Mouse (Mus musculus): ENCODE results near the gene Gm17349. TPM values are rescaled to one million over a fixed set of nuclear protein-coding genes. Genes with fewer than 3 reads are reported as not detected.

Gm17349 gene
- not detected in 2 replicates for polyA plus RNA-seq (2015; fragmentation: Nextera tagmentation; extraction: Ambion mirVana)

DNA sequence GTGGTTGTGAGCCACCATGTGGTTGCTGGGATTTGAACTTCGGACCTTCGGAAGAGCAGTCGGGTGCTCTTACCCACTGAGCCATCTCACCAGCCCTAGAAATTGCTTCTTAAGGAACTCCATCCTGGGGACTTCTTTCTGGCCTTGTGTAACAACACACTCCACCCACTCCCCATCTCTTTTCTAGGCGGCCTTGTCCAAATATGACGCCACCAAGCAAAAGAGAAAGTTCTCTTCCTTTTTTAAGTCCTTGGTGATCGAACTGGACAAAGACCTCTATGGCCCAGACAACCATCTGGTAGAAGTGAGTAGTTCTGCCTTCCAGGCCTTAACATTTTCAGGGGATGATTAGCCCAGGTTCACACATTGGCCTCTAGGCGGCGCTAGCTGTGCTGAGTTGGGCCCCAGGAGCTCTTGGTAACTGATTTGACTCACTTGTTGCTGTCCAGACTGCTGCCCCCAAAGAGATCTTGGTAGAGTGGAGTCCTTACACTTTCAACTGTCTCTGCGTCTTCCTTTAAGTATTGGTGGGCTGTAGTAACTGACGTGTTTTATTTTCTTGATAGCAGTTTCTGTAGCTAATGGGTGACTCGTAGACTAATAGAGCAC is at the start of gene Gm17349:
Gene Gm17349 (minus strand): TSS at position 51 of the 609 bp plus-strand sequence.
- Histone ChIP-seq H3K36me3 (peaks cover 49% of the 10 kb centered on the region), H3K9me3 (replicated peaks) (no peaks in the 10 kb centered on the region), H3K27ac (peak within 1 kb of the TSS; percentile 100), H3K4me2 (peak within 1 kb of the TSS; percentile 77), H3K9ac (peak within 1 kb of the TSS; percentile 44), H3K4me1 (replicated peaks) (peaks cover 49% of the 10 kb centered on the region), H3K27me3 (no peaks in the 10 kb centered on the region), H3K4me3 (peak within 1 kb of the TSS; percentile 32)
- no peak for ATAC-seq (replicated peaks; ENCODE audit: insufficient number of reproducible peaks, insufficient read depth, low FRiP score, low read depth)
- 68% methylated on average over 11 of the region's 11 CpGs for WGBS

DNA sequence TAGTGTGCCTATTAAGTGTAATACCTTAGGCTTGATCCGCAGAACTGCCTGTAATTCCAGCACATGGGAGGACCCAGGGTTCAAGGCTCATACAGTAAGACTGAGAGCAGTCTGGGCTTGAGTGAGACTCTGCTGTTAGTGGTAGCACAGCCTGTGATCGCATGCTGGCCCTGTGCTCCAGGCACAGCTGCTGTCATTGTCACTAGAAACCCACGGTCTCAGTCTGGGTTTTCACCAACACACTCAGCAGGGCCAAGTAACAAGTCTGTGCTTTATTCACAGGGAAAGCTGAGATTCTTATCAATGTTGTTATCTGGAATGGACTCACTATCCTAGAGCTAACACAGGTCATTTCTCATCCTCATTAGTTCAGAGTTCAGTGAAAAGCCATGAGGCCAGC is 48.9 kb upstream of the Gm17349 start:
- no peak overlapping the region for H3K4me2 ChIP-seq
- H3K9ac ChIP-seq: no peak overlapping the region
- peaks cover 7% of the 10 kb centered on the region; the same call in 1 of the 2 replicates for H3K36me3 ChIP-seq
- H3K4me1 ChIP-seq (replicated peaks): no peaks in the 10 kb centered on the region
- ATAC-seq (replicated peaks; ENCODE audit: insufficient number of reproducible peaks, insufficient read depth, low FRiP score, low read depth): no peak
- H3K9me3 ChIP-seq (replicated peaks): no peaks in the 10 kb centered on the region
- no peaks in the 10 kb centered on the region for H3K27me3 ChIP-seq
- no peak overlapping the region for H3K4me3 ChIP-seq
- H3K27ac ChIP-seq: no peak overlapping the region
- WGBS: 66% methylated on average over 3 of the region's 3 CpGs

DNA sequence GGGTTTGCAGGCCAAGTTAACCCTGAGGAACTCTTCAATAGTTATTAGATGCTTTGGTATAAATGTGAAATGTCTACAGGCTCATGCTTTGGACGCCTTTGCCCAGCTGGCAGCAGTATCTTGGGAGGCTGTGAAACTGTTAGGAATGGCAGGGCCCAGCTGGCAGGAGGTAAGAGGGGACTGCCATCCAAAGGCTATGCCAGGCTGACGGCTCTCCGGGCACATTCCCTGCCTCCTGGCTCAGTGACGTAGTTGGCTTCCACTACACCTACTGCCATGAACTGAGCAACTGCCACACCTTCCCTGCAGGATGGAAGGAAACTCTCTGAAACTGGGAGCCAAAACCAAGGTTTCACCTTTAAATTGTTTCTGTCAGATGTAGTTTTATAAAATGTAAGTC is 34.9 kb upstream of the Gm17349 start:
- Histone ChIP-seq H3K4me1 (replicated peaks) (no peaks in the 10 kb centered on the region), H3K4me3 (no peak overlapping the region), H3K27ac (no peak overlapping the region), H3K4me2 (no peak overlapping the region), H3K9me3 (replicated peaks) (no peaks in the 10 kb centered on the region), H3K9ac (no peak overlapping the region), H3K36me3 (peaks cover 54% of the 10 kb centered on the region), H3K27me3 (no peaks in the 10 kb centered on the region)
- 88% methylated on average over 4 of the region's 4 CpGs for WGBS
- no peak for ATAC-seq (replicated peaks; ENCODE audit: insufficient number of reproducible peaks, insufficient read depth, low FRiP score, low read depth)

DNA sequence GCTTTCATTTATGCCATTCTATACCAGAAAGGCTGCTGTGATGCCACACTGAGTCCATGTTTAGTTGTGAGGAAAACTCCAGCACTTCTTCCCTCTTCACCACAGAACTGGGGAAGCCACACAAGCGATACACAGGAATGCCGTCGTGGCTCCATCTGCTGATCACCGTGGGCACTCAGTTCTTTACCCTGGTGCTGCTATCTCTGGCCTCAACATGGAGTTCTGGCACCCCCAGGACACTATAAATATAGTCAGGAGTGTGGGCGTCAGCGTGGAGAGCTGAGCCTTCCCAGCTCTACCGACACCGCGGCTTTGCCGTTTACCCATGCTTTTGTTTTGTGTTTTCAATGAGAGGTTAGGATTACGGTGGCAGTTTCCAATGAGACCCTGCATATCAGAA is 31.4 kb upstream of the Gm17349 start:
- Histone ChIP-seq H3K4me1 (replicated peaks) (no peaks in the 10 kb centered on the region), H3K4me2 (no peak overlapping the region), H3K36me3 (peaks cover 58% of the 10 kb centered on the region), H3K27ac (no peak overlapping the region), H3K27me3 (no peaks in the 10 kb centered on the region), H3K4me3 (no peak overlapping the region), H3K9ac (no peak overlapping the region), H3K9me3 (replicated peaks) (no peaks in the 10 kb centered on the region)
- no peak for ATAC-seq (replicated peaks; ENCODE audit: insufficient number of reproducible peaks, insufficient read depth, low FRiP score, low read depth)
- 72% methylated on average over 11 of the region's 11 CpGs for WGBS

DNA sequence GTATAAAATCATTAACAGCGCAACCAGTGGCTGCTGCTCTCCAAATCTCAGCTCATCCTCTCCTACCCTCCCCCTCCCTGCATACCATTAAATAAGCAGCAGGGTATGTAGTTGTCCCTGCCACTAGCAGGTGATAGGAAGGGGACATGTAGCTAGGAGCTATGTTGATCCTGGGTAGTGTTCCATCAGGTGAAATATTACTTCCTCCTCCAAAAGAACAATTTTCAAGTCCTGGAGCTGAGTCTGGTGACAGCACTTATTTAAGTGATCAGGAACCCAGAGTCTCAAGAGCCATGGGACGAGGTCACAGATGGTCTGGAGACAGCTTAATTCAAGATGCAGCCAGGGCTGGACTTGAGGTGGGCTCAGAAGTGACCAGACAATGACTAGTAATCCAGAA is 30.3 kb upstream of the Gm17349 start:
- peaks cover 52% of the 10 kb centered on the region for H3K36me3 ChIP-seq
- no peaks in the 10 kb centered on the region for H3K27me3 ChIP-seq
- WGBS: 84% methylated on average over 2 of the region's 2 CpGs
- no peaks in the 10 kb centered on the region for H3K4me1 ChIP-seq (replicated peaks)
- H3K9me3 ChIP-seq (replicated peaks): no peaks in the 10 kb centered on the region
- H3K27ac ChIP-seq: no peak overlapping the region
- ATAC-seq (replicated peaks; ENCODE audit: insufficient number of reproducible peaks, insufficient read depth, low FRiP score, low read depth): no peak
- no peak overlapping the region for H3K9ac ChIP-seq
- no peak overlapping the region for H3K4me3 ChIP-seq
- H3K4me2 ChIP-seq: no peak overlapping the region

DNA sequence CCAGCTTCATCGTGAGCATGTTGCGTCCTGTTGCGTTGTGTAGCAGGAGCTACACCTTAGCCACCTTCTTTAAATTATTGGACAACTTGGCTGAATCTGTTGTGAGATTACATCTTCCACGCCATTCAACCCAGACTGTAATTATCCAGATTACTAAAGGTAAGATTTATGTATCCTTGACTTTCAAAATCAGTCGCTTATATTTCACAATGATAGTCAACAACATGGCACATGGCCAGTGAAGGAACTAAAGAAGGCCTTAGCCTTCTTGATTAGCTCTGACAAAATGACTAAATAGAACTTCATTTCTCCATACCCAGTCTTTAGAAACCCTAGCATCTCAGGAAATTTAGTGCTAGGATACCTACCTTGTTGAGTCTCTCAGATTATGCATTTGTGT is 27.9 kb upstream of the Gm17349 start:
- Histone ChIP-seq H3K36me3 (peaks cover 48% of the 10 kb centered on the region), H3K27ac (no peak overlapping the region), H3K27me3 (no peaks in the 10 kb centered on the region), H3K4me3 (no peak overlapping the region), H3K4me1 (replicated peaks) (no peaks in the 10 kb centered on the region), H3K9me3 (replicated peaks) (0 out of 2 replicates have a peak, but pooled peaks cover 4% of the 10 kb centered on the region), H3K9ac (no peak overlapping the region), H3K4me2 (no peak overlapping the region)
- WGBS: 95% methylated on average over 5 of the region's 5 CpGs
- ATAC-seq (replicated peaks; ENCODE audit: insufficient number of reproducible peaks, insufficient read depth, low FRiP score, low read depth): no peak

DNA sequence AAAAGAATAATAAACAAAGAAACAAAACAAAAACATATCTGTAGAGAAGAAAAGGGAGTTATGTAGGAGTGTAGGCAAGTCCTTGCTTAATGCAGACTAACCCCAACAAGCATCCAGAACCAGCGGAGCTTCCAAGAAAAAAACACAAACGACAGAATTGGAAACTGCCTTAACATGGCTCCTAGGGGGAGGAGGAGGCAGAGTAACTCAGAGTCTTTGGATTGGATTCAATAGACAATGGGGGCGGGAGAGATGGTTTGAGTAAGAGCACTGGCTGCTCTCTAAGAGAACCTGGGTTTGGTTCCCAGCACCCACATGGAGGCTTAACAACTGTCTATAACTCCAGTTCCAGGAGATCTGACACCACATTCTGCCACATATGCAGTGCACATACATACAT is 26.4 kb upstream of the Gm17349 start:
- Histone ChIP-seq H3K4me3 (no peak overlapping the region), H3K4me1 (replicated peaks) (peaks cover 2% of the 10 kb centered on the region), H3K4me2 (no peak overlapping the region), H3K27me3 (no peaks in the 10 kb centered on the region), H3K9ac (no peak overlapping the region), H3K27ac (no peak overlapping the region), H3K9me3 (replicated peaks) (0 out of 2 replicates have a peak, but pooled peaks cover 4% of the 10 kb centered on the region), H3K36me3 (peaks cover 45% of the 10 kb centered on the region)
- ATAC-seq (replicated peaks; ENCODE audit: insufficient number of reproducible peaks, insufficient read depth, low FRiP score, low read depth): no peak
- 88% methylated on average over 3 of the region's 3 CpGs for WGBS

DNA sequence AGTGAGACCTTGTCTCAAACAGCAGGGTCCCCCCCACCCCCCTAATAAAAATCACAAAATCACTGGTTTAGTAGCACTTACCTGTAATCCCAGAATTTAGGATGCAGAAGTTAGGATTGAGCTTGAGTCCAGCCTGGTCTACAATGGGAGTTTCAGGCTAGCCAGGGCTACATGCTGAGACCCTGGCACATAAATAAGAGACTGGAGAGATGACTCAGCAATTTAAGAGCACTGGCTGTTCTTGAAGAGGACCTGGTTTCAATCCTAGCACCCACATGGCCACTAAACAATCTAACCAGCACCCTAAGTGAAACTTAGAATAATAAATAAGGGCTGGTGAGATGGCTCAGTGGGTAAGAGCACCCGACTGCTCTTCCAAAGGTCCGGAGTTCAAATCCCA is 25.9 kb upstream of the Gm17349 start:
- H3K4me1 ChIP-seq (replicated peaks): peaks cover 7% of the 10 kb centered on the region
- H3K9me3 ChIP-seq (replicated peaks): 0 out of 2 replicates have a peak, but pooled peaks cover 4% of the 10 kb centered on the region
- no peak for ATAC-seq (replicated peaks; ENCODE audit: insufficient number of reproducible peaks, insufficient read depth, low FRiP score, low read depth)
- H3K4me3 ChIP-seq: no peak overlapping the region
- WGBS: 89% methylated on average over 2 of the region's 2 CpGs
- H3K9ac ChIP-seq: no peak overlapping the region
- H3K27me3 ChIP-seq: no peaks in the 10 kb centered on the region
- peaks cover 42% of the 10 kb centered on the region for H3K36me3 ChIP-seq
- H3K4me2 ChIP-seq: no peak overlapping the region
- H3K27ac ChIP-seq: no peak overlapping the region

DNA sequence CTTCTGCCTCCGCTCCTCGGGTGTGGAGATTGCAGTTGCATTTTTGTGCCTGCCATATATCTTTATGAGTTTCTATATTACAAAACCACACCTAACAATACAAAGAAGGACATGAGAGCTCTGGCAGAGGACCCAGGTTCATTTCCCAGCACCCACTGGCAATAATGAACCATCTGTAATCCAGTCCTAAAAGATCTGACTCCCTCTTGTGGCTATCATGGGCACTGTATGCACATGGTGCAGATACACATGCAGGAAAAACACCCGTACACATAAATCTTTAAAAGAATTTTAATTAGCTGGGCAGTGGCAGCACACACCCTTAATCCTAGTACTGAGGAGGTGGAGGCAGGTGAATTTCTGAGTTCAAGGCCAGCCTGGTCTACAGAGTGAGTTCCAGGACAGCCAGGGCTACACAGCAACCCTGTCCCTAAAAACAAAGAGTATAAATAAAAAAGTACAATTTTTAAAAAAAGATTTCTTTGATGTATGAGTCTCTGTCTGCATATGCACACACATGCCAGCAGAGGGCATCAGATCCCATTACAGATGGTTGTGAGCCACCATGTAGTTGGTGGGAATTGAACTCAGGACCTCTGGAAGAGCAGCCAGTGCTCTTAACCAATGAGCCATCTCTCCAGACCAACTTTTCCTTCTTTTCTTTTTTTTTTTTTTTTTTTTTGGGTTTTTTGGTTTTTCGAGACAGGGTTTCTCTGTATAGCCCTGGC is 23.9 kb upstream of the Gm17349 start:
- WGBS: 91% methylated on average over 4 of the region's 4 CpGs
- H3K4me1 ChIP-seq (replicated peaks): peaks cover 15% of the 10 kb centered on the region
- no peak overlapping the region for H3K9ac ChIP-seq
- no peaks in the 10 kb centered on the region for H3K27me3 ChIP-seq
- no peak overlapping the region for H3K4me2 ChIP-seq
- no peak for ATAC-seq (replicated peaks; ENCODE audit: insufficient number of reproducible peaks, insufficient read depth, low FRiP score, low read depth)
- H3K4me3 ChIP-seq: no peak overlapping the region
- H3K36me3 ChIP-seq: peaks cover 32% of the 10 kb centered on the region
- H3K9me3 ChIP-seq (replicated peaks): 0 out of 2 replicates have a peak, but pooled peaks cover 4% of the 10 kb centered on the region
- no peak overlapping the region for H3K27ac ChIP-seq

DNA sequence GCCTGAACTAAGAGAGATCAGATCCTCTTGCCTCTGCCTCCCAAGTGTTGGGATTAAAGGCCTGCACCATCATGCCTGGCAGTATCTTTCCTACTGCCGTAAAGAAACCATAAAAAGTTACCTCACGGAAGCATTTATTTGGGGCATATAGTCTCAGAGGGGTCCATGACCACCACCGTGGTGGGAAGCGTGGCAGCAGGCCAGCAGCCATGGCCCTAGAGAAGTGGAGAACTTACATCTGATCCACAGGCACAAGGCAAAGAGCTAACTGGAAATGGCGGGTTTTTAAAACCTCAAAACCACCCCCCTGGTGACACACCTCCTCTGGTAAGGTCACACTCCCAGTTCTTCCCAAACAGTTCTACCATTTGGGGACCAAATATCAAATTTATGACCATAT is 22.9 kb upstream of the Gm17349 start:
- H3K27ac ChIP-seq: no peak overlapping the region
- ATAC-seq (replicated peaks; ENCODE audit: insufficient number of reproducible peaks, insufficient read depth, low FRiP score, low read depth): no peak
- H3K9me3 ChIP-seq (replicated peaks): 0 out of 2 replicates have a peak, but pooled peaks cover 4% of the 10 kb centered on the region
- H3K4me1 ChIP-seq (replicated peaks): peaks cover 25% of the 10 kb centered on the region
- no peak overlapping the region for H3K9ac ChIP-seq
- H3K36me3 ChIP-seq: peaks cover 30% of the 10 kb centered on the region
- no peaks in the 10 kb centered on the region for H3K27me3 ChIP-seq
- no peak overlapping the region for H3K4me3 ChIP-seq
- no peak overlapping the region for H3K4me2 ChIP-seq
- WGBS: 94% methylated on average over 5 of the region's 5 CpGs

DNA sequence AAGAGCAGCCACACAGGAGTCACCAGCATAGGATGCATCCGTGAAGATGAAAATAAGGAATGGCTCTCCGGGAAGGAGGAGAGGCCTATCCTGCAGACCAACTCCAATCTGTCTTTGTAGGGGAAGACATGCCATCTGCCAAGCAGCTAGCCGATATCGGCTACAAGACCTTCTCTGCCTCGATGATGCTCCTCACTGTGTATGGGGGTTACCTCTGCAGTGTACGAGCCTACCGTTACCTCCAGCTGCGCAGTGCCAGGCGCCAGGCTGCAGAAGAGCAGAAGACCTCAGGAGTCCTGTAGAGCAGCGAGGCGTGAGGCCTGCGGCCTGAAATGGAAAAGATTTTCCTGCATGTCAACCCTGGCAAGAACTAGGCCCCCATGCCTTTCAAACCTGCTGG is 22.2 kb upstream of the Gm17349 start:
- Histone ChIP-seq H3K27ac (no peak overlapping the region), H3K4me1 (replicated peaks) (peaks cover 31% of the 10 kb centered on the region), H3K4me2 (no peak overlapping the region), H3K4me3 (no peak overlapping the region), H3K27me3 (no peaks in the 10 kb centered on the region), H3K9ac (no peak overlapping the region), H3K9me3 (replicated peaks) (0 out of 2 replicates have a peak, but pooled peaks cover 4% of the 10 kb centered on the region), H3K36me3 (peaks cover 24% of the 10 kb centered on the region)
- 95% methylated on average over 12 of the region's 12 CpGs for WGBS
- no peak for ATAC-seq (replicated peaks; ENCODE audit: insufficient number of reproducible peaks, insufficient read depth, low FRiP score, low read depth)
